Mouse (Mus musculus): ENCODE measurements around the gene Cabcoco1. TPM values are rescaled to one million over a fixed set of nuclear protein-coding genes. Genes with fewer than 3 reads are reported as not detected.

The Cabcoco1 gene
- polyA plus RNA-seq, 1 experiment from 2014 or later: not detected

DNA sequence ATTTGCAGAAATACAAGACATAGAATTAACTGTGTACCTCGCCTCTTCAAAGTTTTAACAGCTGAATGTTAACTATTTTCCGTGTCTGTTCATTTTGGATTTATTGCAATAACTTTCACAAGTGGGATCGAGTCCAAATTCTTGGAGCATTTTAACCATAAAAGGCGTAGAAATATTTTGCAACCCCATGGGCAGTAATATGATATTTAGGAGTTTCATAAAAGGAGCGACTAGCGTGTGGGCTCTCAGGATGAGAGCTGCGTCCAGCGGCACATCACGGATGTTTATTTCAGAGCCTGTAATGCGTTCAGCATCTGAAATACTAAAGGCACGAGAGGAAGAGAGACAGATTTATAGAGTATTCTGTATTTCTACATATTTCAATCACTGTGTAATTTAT is 50.1 kb downstream of the Cabcoco1 start:
- DNase-seq (ENCODE audit: low spot score) (no peak), ATAC-seq (ENCODE audit: insufficient read depth, low FRiP score, low TSS enrichment) (no peak)
- Histone ChIP-seq H3K4me2 (ENCODE audit: low read depth) (no peak overlapping the region), H3K4me1 (ENCODE audit: control insufficient read depth, insufficient read depth, low read length) (no peaks in the 10 kb centered on the region), H3K9me3 (ENCODE audit: control insufficient read depth, low read length) (no peaks in the 10 kb centered on the region), H3K27ac (ENCODE audit: low read depth, low read length) (no peak overlapping the region), H3K9ac (ENCODE audit: low read length) (no peak overlapping the region), H3K27me3 (ENCODE audit: control insufficient read depth, insufficient read depth, low read length) (no peaks in the 10 kb centered on the region), H3K36me3 (ENCODE audit: control insufficient read depth, insufficient read depth, low read length) (no peaks in the 10 kb centered on the region), H3K4me3 (ENCODE audit: low read depth, low read length) (no peak overlapping the region)
- 82% methylated on average over 11 of the region's 11 CpGs for WGBS

DNA sequence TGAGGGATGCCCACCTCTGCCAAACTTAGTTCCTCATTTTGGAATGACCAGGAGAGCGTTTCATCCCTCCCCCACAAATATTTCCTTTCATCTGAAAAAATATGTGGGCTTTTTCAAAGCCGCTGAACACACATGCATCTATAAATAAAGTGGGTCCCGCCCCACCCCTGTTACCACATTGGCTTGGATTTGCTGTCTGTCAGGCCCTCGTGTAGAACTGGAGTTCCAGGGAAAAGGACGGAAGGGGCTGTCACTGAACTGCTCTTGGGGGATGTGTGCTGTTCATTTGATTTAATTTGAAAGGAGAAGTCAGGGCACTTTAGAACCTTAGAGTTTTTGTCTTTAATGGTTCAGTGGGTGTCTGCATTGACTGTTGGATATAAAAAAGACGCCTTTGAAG is 50.9 kb downstream of the Cabcoco1 start:
- no peaks in the 10 kb centered on the region for H3K36me3 ChIP-seq (ENCODE audit: control insufficient read depth, insufficient read depth, low read length)
- ATAC-seq (ENCODE audit: insufficient read depth, low FRiP score, low TSS enrichment) (no peak), DNase-seq (ENCODE audit: low spot score) (no peak)
- H3K4me3 ChIP-seq (ENCODE audit: low read depth, low read length): no peak overlapping the region
- H3K4me1 ChIP-seq (ENCODE audit: control insufficient read depth, insufficient read depth, low read length): no peaks in the 10 kb centered on the region
- no peak overlapping the region for H3K9ac ChIP-seq (ENCODE audit: low read length)
- no peaks in the 10 kb centered on the region for H3K27me3 ChIP-seq (ENCODE audit: control insufficient read depth, insufficient read depth, low read length)
- WGBS: 72% methylated on average over 6 of the region's 6 CpGs
- no peak overlapping the region for H3K4me2 ChIP-seq (ENCODE audit: low read depth)
- no peak overlapping the region for H3K27ac ChIP-seq (ENCODE audit: low read depth, low read length)
- H3K9me3 ChIP-seq (ENCODE audit: control insufficient read depth, low read length): no peaks in the 10 kb centered on the region

DNA sequence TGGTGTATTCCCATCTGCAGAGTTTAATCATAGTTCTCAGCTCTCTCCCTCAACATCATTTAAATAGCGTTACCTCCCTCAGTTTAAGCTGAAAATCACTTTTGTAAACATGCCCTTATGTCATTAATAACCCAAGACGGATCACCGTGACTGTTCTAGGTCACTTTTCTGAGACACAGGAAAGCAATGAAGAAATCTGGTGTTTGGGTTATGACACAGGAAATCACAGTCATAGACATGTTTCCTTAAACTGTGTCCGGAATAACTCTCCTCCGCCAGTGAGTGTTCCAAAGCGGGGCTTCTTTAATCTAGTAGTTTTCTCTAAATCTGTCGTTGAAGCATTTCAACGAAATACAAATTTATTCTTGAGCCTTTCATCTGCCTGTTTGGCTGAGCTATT is 68.9 kb downstream of the Cabcoco1 start:
- Histone ChIP-seq H3K4me1 (ENCODE audit: control insufficient read depth, insufficient read depth, low read length) (no peaks in the 10 kb centered on the region), H3K36me3 (ENCODE audit: control insufficient read depth, insufficient read depth, low read length) (no peaks in the 10 kb centered on the region), H3K4me2 (ENCODE audit: low read depth) (no peak overlapping the region), H3K4me3 (ENCODE audit: low read depth, low read length) (no peak overlapping the region), H3K9ac (ENCODE audit: low read length) (no peak overlapping the region), H3K27me3 (ENCODE audit: control insufficient read depth, insufficient read depth, low read length) (no peaks in the 10 kb centered on the region), H3K9me3 (ENCODE audit: control insufficient read depth, low read length) (no peaks in the 10 kb centered on the region), H3K27ac (ENCODE audit: low read depth, low read length) (no peak overlapping the region)
- WGBS: 83% methylated on average over 8 of the region's 8 CpGs
- DNase-seq (ENCODE audit: low spot score) (no peak), ATAC-seq (ENCODE audit: insufficient read depth, low FRiP score, low TSS enrichment) (no peak)

GRCm38 (mm10) chr10:68465737-68466327 is 75.9 kb downstream of the Cabcoco1 start:
- Histone ChIP-seq H3K27ac (ENCODE audit: low read depth, low read length) (no peak overlapping the region), H3K36me3 (ENCODE audit: control insufficient read depth, insufficient read depth, low read length) (no peaks in the 10 kb centered on the region), H3K4me2 (ENCODE audit: low read depth) (no peak overlapping the region), H3K4me1 (ENCODE audit: control insufficient read depth, insufficient read depth, low read length) (no peaks in the 10 kb centered on the region), H3K9me3 (ENCODE audit: control insufficient read depth, low read length) (no peaks in the 10 kb centered on the region), H3K27me3 (ENCODE audit: control insufficient read depth, insufficient read depth, low read length) (no peaks in the 10 kb centered on the region), H3K9ac (ENCODE audit: low read length) (no peak overlapping the region), H3K4me3 (ENCODE audit: low read depth, low read length) (no peak overlapping the region)
- ATAC-seq (ENCODE audit: insufficient read depth, low FRiP score, low TSS enrichment): no peak
- WGBS: 86% methylated on average over 4 of the region's 4 CpGs
- no peak for DNase-seq (ENCODE audit: low spot score)

GRCm38 (mm10) chr10:68464943-68465342 is 76.8 kb downstream of the Cabcoco1 start:
- WGBS: 40% methylated on average over 7 of the region's 7 CpGs
- 0 out of 2 replicates have a peak, but pooled peaks have one; percentile 45 for ATAC-seq (ENCODE audit: insufficient read depth, low FRiP score, low TSS enrichment)
- H3K9ac ChIP-seq (ENCODE audit: low read length): no peak overlapping the region

GRCm38 (mm10) chr10:68459784-68460183 is 81.9 kb downstream of the Cabcoco1 start:
- DNase-seq (ENCODE audit: low spot score) (no peak), ATAC-seq (ENCODE audit: insufficient read depth, low FRiP score, low TSS enrichment) (no peak)
- Histone ChIP-seq H3K4me1 (ENCODE audit: control insufficient read depth, insufficient read depth, low read length) (no peaks in the 10 kb centered on the region), H3K9me3 (ENCODE audit: control insufficient read depth, low read length) (no peaks in the 10 kb centered on the region), H3K4me2 (ENCODE audit: low read depth) (no peak overlapping the region), H3K27ac (ENCODE audit: low read depth, low read length) (no peak overlapping the region), H3K36me3 (ENCODE audit: control insufficient read depth, insufficient read depth, low read length) (no peaks in the 10 kb centered on the region), H3K9ac (ENCODE audit: low read length) (no peak overlapping the region), H3K4me3 (ENCODE audit: low read depth, low read length) (no peak overlapping the region), H3K27me3 (ENCODE audit: control insufficient read depth, insufficient read depth, low read length) (no peaks in the 10 kb centered on the region)
- 83% methylated on average over 11 of the region's 11 CpGs for WGBS

More at GRCm38 (mm10) chr10:68464943-68465342, 76.8 kb downstream of the Cabcoco1 start:
- no peaks in the 10 kb centered on the region for H3K27me3 ChIP-seq (ENCODE audit: control insufficient read depth, insufficient read depth, low read length)
- no peak overlapping the region for H3K4me2 ChIP-seq (ENCODE audit: low read depth)
- peak; percentile 67 for DNase-seq (ENCODE audit: low spot score)
- no peaks in the 10 kb centered on the region for H3K4me1 ChIP-seq (ENCODE audit: control insufficient read depth, insufficient read depth, low read length)
- no peak overlapping the region for H3K4me3 ChIP-seq (ENCODE audit: low read depth, low read length)
- no peaks in the 10 kb centered on the region for H3K36me3 ChIP-seq (ENCODE audit: control insufficient read depth, insufficient read depth, low read length)
- no peak overlapping the region for H3K27ac ChIP-seq (ENCODE audit: low read depth, low read length)
- H3K9me3 ChIP-seq (ENCODE audit: control insufficient read depth, low read length): no peaks in the 10 kb centered on the region

DNA sequence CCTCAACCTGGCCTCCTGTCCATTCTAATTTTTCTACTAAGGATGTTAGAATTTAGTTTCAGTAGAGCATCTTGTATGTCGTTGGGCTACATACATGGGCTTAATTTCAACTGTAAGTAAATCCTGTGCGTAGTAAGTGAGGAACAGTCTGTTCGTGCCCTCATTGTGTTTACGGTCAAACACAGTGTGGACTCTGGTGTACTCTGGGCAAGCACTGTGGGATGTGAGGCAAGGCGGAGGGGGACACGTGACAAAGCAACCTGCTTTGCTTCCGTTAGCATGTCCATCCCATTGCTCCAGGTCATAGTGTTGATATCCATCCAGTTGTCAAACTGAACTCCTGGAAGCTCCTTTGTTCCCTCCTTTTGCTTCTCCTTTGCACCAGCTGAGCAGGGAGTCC is 84.7 kb downstream of the Cabcoco1 start:
- WGBS: 93% methylated on average over 7 of the region's 7 CpGs
- no peaks in the 10 kb centered on the region for H3K4me1 ChIP-seq (ENCODE audit: control insufficient read depth, insufficient read depth, low read length)
- H3K27ac ChIP-seq (ENCODE audit: low read depth, low read length): no peak overlapping the region
- DNase-seq (ENCODE audit: low spot score) (no peak), ATAC-seq (ENCODE audit: insufficient read depth, low FRiP score, low TSS enrichment) (no peak)
- no peak overlapping the region for H3K4me3 ChIP-seq (ENCODE audit: low read depth, low read length)
- no peak overlapping the region for H3K4me2 ChIP-seq (ENCODE audit: low read depth)
- H3K9me3 ChIP-seq (ENCODE audit: control insufficient read depth, low read length): 0 out of 2 replicates have a peak, but pooled peaks cover 2% of the 10 kb centered on the region
- H3K27me3 ChIP-seq (ENCODE audit: control insufficient read depth, insufficient read depth, low read length): no peaks in the 10 kb centered on the region
- no peak overlapping the region for H3K9ac ChIP-seq (ENCODE audit: low read length)
- no peaks in the 10 kb centered on the region for H3K36me3 ChIP-seq (ENCODE audit: control insufficient read depth, insufficient read depth, low read length)

- Histone ChIP-seq H3K9ac (ENCODE audit: low read length) (no peak overlapping the region), H3K27me3 (ENCODE audit: control insufficient read depth, insufficient read depth, low read length) (no peaks in the 10 kb centered on the region), H3K27ac (ENCODE audit: low read depth, low read length) (no peak overlapping the region), H3K4me2 (ENCODE audit: low read depth) (no peak overlapping the region), H3K9me3 (ENCODE audit: control insufficient read depth, low read length) (0 out of 2 replicates have a peak, but pooled peaks cover 2% of the 10 kb centered on the region), H3K36me3 (ENCODE audit: control insufficient read depth, insufficient read depth, low read length) (no peaks in the 10 kb centered on the region), H3K4me3 (ENCODE audit: low read depth, low read length) (no peak overlapping the region), H3K4me1 (ENCODE audit: control insufficient read depth, insufficient read depth, low read length) (no peaks in the 10 kb centered on the region)
- DNase-seq (ENCODE audit: low spot score) (no peak), ATAC-seq (ENCODE audit: insufficient read depth, low FRiP score, low TSS enrichment) (no peak)
These were observed 87.2 kb downstream of the Cabcoco1 start for GRCm38 (mm10) chr10:68454541-68454940.

DNA sequence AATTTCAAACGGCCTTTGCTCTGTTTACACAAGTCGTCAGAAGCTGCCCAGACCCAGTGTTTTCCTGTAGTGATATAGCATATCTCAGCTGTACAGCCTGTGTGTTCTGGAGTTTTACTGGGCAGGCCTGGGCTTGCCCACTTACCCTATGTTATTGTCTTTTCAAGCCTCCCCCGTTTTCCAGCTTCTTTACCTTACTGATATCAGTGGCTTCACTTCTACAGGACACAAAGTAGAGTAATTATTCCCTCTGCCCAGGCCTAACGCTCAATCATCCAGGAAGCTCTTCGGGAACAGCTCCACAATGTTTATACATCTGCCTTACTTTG is 94.9 kb downstream of the Cabcoco1 start:
- H3K4me2 ChIP-seq (ENCODE audit: low read depth): no peak overlapping the region
- WGBS: 57% methylated on average over 5 of the region's 5 CpGs
- ATAC-seq (ENCODE audit: insufficient read depth, low FRiP score, low TSS enrichment) (no peak), DNase-seq (ENCODE audit: low spot score) (no peak)
- no peaks in the 10 kb centered on the region for H3K27me3 ChIP-seq (ENCODE audit: control insufficient read depth, insufficient read depth, low read length)
- H3K27ac ChIP-seq (ENCODE audit: low read depth, low read length): no peak overlapping the region
- H3K4me3 ChIP-seq (ENCODE audit: low read depth, low read length): no peak overlapping the region
- H3K4me1 ChIP-seq (ENCODE audit: control insufficient read depth, insufficient read depth, low read length): peaks cover 5% of the 10 kb centered on the region; the same call in 1 of the 2 replicates
- H3K9me3 ChIP-seq (ENCODE audit: control insufficient read depth, low read length): no peaks in the 10 kb centered on the region
- H3K9ac ChIP-seq (ENCODE audit: low read length): no peak overlapping the region
- H3K36me3 ChIP-seq (ENCODE audit: control insufficient read depth, insufficient read depth, low read length): no peaks in the 10 kb centered on the region
